Mouse (Mus musculus) heart, embryonic 12.5 days (tissue): ENCODE results near the gene Baiap2l1. TPM values are rescaled to one million over a fixed set of nuclear protein-coding genes. Genes with fewer than 3 reads are reported as not detected.

Source experiments
- ATAC-seq: fragments of 200-750 bp; cut with Nextera tagmentation; 2 replicates; pipeline ENCODE4 v1.8.0; 2017; ENCODE audit warnings: moderate TSS enrichment, moderate library complexity; ENCODE audit not compliant: insufficient number of reproducible peaks, low FRiP score
- H3K27ac ChIP-seq: fragments of 300-500 bp; sonication (generic); 2 replicates; pipeline ENCODE4 v1.5.1; 2016; ENCODE audit warnings: mild to moderate bottlenecking, moderate library complexity; ENCODE audit not compliant: poor library complexity, severe bottlenecking
- H3K27me3 ChIP-seq: fragments of 300-500 bp; sonication (generic); replicated peaks from 2 replicates; pipeline ENCODE4 v1.6.1; 2016; ENCODE audit warnings: mild to moderate bottlenecking, moderate library complexity
- H3K36me3 ChIP-seq: fragments of 300-500 bp; sonication (generic); 2 replicates; pipeline ENCODE4 v1.6.1; 2016; ENCODE audit warnings: mild to moderate bottlenecking, moderate library complexity
- H3K4me1 ChIP-seq: fragments of 300-500 bp; sonication (generic); replicated peaks from 2 replicates; pipeline ENCODE4 v1.6.1; 2016; ENCODE audit warnings: mild to moderate bottlenecking
- H3K4me2 ChIP-seq: fragments of 300-500 bp; sonication (generic); 2 replicates; pipeline ENCODE4 v1.6.1; 2016; ENCODE audit warnings: mild to moderate bottlenecking, moderate library complexity
- H3K4me3 ChIP-seq: fragments of 300-500 bp; sonication (generic); 2 replicates; pipeline ENCODE4 v1.5.1; 2016; ENCODE audit warnings: mild to moderate bottlenecking
- H3K9ac ChIP-seq: fragments of 300-500 bp; sonication (generic); 2 replicates; pipeline ENCODE4 v1.6.1; 2016; ENCODE audit warnings: mild to moderate bottlenecking, moderate library complexity
- H3K9me3 ChIP-seq: fragments of 300-500 bp; sonication (generic); replicated peaks from 2 replicates; pipeline ENCODE4 v1.6.1; 2016; ENCODE audit warnings: mild to moderate bottlenecking, moderate library complexity
- WGBS: fragments of 180-500 bp; shearing (Covaris S2); methylation state at CpG from one replicate; pipeline ENCODE4 v1.1.7; 2016; 5-methylcytosine and 5-hydroxymethylcytosine counted together
- polyA plus RNA-seq: library from polyadenylated mRNA; unstranded; fragments of >200 nt; fragmentation: Nextera tagmentation; extraction: Ambion mirVana; gene quantifications from 2 replicates; pipeline ENCODE4 v1.2.1, GENCODE M21; 2016

Gene Baiap2l1
- polyA plus RNA-seq, 1 experiment from 2014 or later: 11.5 TPM

GRCm38 (mm10) chr5:144313335-144313734 lies 44.6 kb downstream of the Baiap2l1 start:
- 16% methylated on average over 5 of the region's 5 CpGs for WGBS
- H3K4me3 ChIP-seq: no peak overlapping the region
- H3K4me1 ChIP-seq: peaks cover 35% of the 10 kb centered on the region
- no peaks in the 10 kb centered on the region for H3K27me3 ChIP-seq
- no peak overlapping the region for H3K4me2 ChIP-seq
- H3K36me3 ChIP-seq: no peaks in the 10 kb centered on the region
- no peak overlapping the region for H3K9ac ChIP-seq
- no peaks in the 10 kb centered on the region for H3K9me3 ChIP-seq
- no peak for ATAC-seq
- no peak overlapping the region; the same call in 1 of the 2 replicates for H3K27ac ChIP-seq

- no peak for ATAC-seq
- H3K4me3 ChIP-seq: no peak overlapping the region
- no peaks in the 10 kb centered on the region for H3K9me3 ChIP-seq
- no peak overlapping the region for H3K27ac ChIP-seq
- no peak overlapping the region for H3K4me2 ChIP-seq
- H3K9ac ChIP-seq: no peak overlapping the region
- WGBS: 75% methylated on average over 7 of the region's 7 CpGs
- no peaks in the 10 kb centered on the region for H3K36me3 ChIP-seq
- no peaks in the 10 kb centered on the region for H3K27me3 ChIP-seq
- H3K4me1 ChIP-seq: peaks cover 28% of the 10 kb centered on the region
These were observed 45.7 kb downstream of the Baiap2l1 start for GRCm38 (mm10) chr5:144312183-144312582.

- Histone ChIP-seq H3K4me3 (no peak overlapping the region), H3K4me1 (peaks cover 16% of the 10 kb centered on the region), H3K4me2 (no peak overlapping the region), H3K9me3 (no peaks in the 10 kb centered on the region), H3K27ac (peak overlapping the region; percentile 53), H3K27me3 (no peaks in the 10 kb centered on the region), H3K9ac (no peak overlapping the region), H3K36me3 (no peaks in the 10 kb centered on the region)
- WGBS: 76% methylated on average over 4 of the region's 4 CpGs
- ATAC-seq: no peak
These were observed 49.0 kb downstream of the Baiap2l1 start for GRCm38 (mm10) chr5:144308929-144309328.

- no peaks in the 10 kb centered on the region for H3K36me3 ChIP-seq
- H3K27me3 ChIP-seq: no peaks in the 10 kb centered on the region
- no peaks in the 10 kb centered on the region for H3K4me1 ChIP-seq
- no peak overlapping the region for H3K9ac ChIP-seq
- no peak overlapping the region for H3K4me2 ChIP-seq
- no peak for ATAC-seq
- H3K9me3 ChIP-seq: no peaks in the 10 kb centered on the region
- H3K27ac ChIP-seq: no peak overlapping the region
- 85% methylated on average over 2 of the region's 2 CpGs for WGBS
- no peak overlapping the region for H3K4me3 ChIP-seq
These were observed 54.8 kb downstream of the Baiap2l1 start for GRCm38 (mm10) chr5:144303071-144303470.

- Histone ChIP-seq H3K36me3 (no peaks in the 10 kb centered on the region), H3K9ac (no peak overlapping the region), H3K4me2 (no peak overlapping the region), H3K9me3 (no peaks in the 10 kb centered on the region), H3K27me3 (no peaks in the 10 kb centered on the region), H3K4me1 (peaks cover 6% of the 10 kb centered on the region; the same call in 1 of the 2 replicates), H3K27ac (no peak overlapping the region), H3K4me3 (no peak overlapping the region)
- WGBS: 83% methylated on average over 7 of the region's 7 CpGs
- no peak for ATAC-seq
These were observed 61.8 kb downstream of the Baiap2l1 start for GRCm38 (mm10) chr5:144296090-144296604.

- Histone ChIP-seq H3K36me3 (no peaks in the 10 kb centered on the region), H3K27me3 (no peaks in the 10 kb centered on the region), H3K4me1 (peaks cover 11% of the 10 kb centered on the region), H3K4me2 (no peak overlapping the region), H3K4me3 (no peak overlapping the region), H3K27ac (no peak overlapping the region), H3K9ac (no peak overlapping the region), H3K9me3 (no peaks in the 10 kb centered on the region)
- WGBS: 88% methylated on average over 1 of the region's 1 CpGs
- ATAC-seq: no peak
These were observed 62.6 kb downstream of the Baiap2l1 start for GRCm38 (mm10) chr5:144295357-144295756.

- Histone ChIP-seq H3K27me3 (no peaks in the 10 kb centered on the region), H3K9me3 (no peaks in the 10 kb centered on the region), H3K4me2 (no peak overlapping the region), H3K9ac (no peak overlapping the region), H3K27ac (no peak overlapping the region), H3K4me3 (no peak overlapping the region), H3K36me3 (no peaks in the 10 kb centered on the region), H3K4me1 (peaks cover 12% of the 10 kb centered on the region)
- WGBS: 68% methylated on average over 7 of the region's 7 CpGs
- ATAC-seq: no peak
These were observed 63.0 kb downstream of the Baiap2l1 start for GRCm38 (mm10) chr5:144294908-144295307.

- Histone ChIP-seq H3K9me3 (no peaks in the 10 kb centered on the region), H3K36me3 (no peaks in the 10 kb centered on the region; the same call in 1 of the 2 replicates), H3K4me2 (peak overlapping the region; percentile 13; the same call in 1 of the 2 replicates), H3K27ac (peak overlapping the region; percentile 67), H3K4me1 (peaks cover 19% of the 10 kb centered on the region), H3K27me3 (no peaks in the 10 kb centered on the region), H3K9ac (no peak overlapping the region), H3K4me3 (no peak overlapping the region)
- WGBS: 44% methylated on average over 4 of the region's 4 CpGs
- ATAC-seq: peak; percentile 59; the same call in 1 of the 2 replicates
These were observed 68.0 kb downstream of the Baiap2l1 start for GRCm38 (mm10) chr5:144289769-144290440.

- 85% methylated on average over 9 of the region's 9 CpGs for WGBS
- Histone ChIP-seq H3K4me2 (no peak overlapping the region), H3K9ac (no peak overlapping the region), H3K4me1 (peaks cover 24% of the 10 kb centered on the region), H3K27me3 (no peaks in the 10 kb centered on the region), H3K27ac (no peak overlapping the region), H3K9me3 (no peaks in the 10 kb centered on the region), H3K4me3 (no peak overlapping the region), H3K36me3 (peaks cover 4% of the 10 kb centered on the region)
- ATAC-seq: no peak
These were observed 69.5 kb downstream of the Baiap2l1 start for GRCm38 (mm10) chr5:144288391-144288790.

GRCm38 (mm10) chr5:144287267-144287820 lies 70.6 kb downstream of the Baiap2l1 start:
- 61% methylated on average over 3 of the region's 3 CpGs for WGBS
- no peak overlapping the region for H3K27ac ChIP-seq
- no peak overlapping the region for H3K9ac ChIP-seq
- peaks cover 29% of the 10 kb centered on the region for H3K4me1 ChIP-seq
- H3K27me3 ChIP-seq: no peaks in the 10 kb centered on the region
- H3K4me3 ChIP-seq: no peak overlapping the region
- no peak overlapping the region for H3K4me2 ChIP-seq
- no peak for ATAC-seq
- H3K36me3 ChIP-seq: peaks cover 9% of the 10 kb centered on the region
- H3K9me3 ChIP-seq: no peaks in the 10 kb centered on the region

- H3K9ac ChIP-seq: no peak overlapping the region
- H3K4me1 ChIP-seq: peaks cover 29% of the 10 kb centered on the region
- no peaks in the 10 kb centered on the region for H3K9me3 ChIP-seq
- 68% methylated on average over 9 of the region's 9 CpGs for WGBS
- H3K27me3 ChIP-seq: no peaks in the 10 kb centered on the region
- H3K4me2 ChIP-seq: no peak overlapping the region
- H3K36me3 ChIP-seq: peaks cover 14% of the 10 kb centered on the region
- H3K27ac ChIP-seq: no peak overlapping the region
- H3K4me3 ChIP-seq: no peak overlapping the region
- no peak for ATAC-seq
These were observed 71.2 kb downstream of the Baiap2l1 start for GRCm38 (mm10) chr5:144286591-144287266.
